Mouse (Mus musculus) lung, postnatal 0 days (tissue): ENCODE measurements around the gene Cap1. TPM values are rescaled to one million over a fixed set of nuclear protein-coding genes. Genes with fewer than 3 reads are reported as not detected.
A peak's percentile ranks its signal among the peaks of the same experiment; 100 is the strongest.

Source experiments
- ATAC-seq: fragments of 200-750 bp; cut with Nextera tagmentation; 2 replicates; pipeline ENCODE4 v1.8.0; 2017; ENCODE audit warnings: moderate library complexity
- DNase-seq: peaks from one replicate; pipeline ENCODE4 v3.0.0-alpha.2; 2016; ENCODE audit warnings: low spot score
- H3K27ac ChIP-seq: fragments of 300-500 bp; sonication (generic); 2 replicates; pipeline ENCODE4 v1.5.1; 2014; ENCODE audit warnings: antibody characterized with exemption, mild to moderate bottlenecking, low read length, mixed read lengths
- H3K27me3 ChIP-seq: fragments of 300-500 bp; sonication (generic); replicated peaks from 2 replicates; pipeline ENCODE4 v1.6.1; 2014; ENCODE audit warnings: low read length, mixed read lengths; ENCODE audit not compliant: insufficient read depth
- H3K36me3 ChIP-seq: fragments of 300-500 bp; sonication (generic); 2 replicates; pipeline ENCODE4 v1.6.1; 2014; ENCODE audit warnings: low read length, mixed read lengths; ENCODE audit not compliant: insufficient read depth
- H3K4me1 ChIP-seq: fragments of 300-500 bp; sonication (generic); 2 replicates; pipeline ENCODE4 v1.6.1; 2014; ENCODE audit warnings: antibody characterized with exemption, low read depth, low read length, mixed read lengths; ENCODE audit not compliant: insufficient read depth
- H3K4me2 ChIP-seq: fragments of 300-500 bp; sonication (generic); replicated peaks from 2 replicates; pipeline ENCODE4 v1.6.1; 2014; ENCODE audit warnings: low read depth, mild to moderate bottlenecking, low read length, moderate library complexity, mixed read lengths
- H3K4me3 ChIP-seq: fragments of 300-500 bp; sonication (generic); 2 replicates; pipeline ENCODE4 v1.5.1; 2014; ENCODE audit warnings: low read depth, low read length
- H3K9ac ChIP-seq: fragments of 300-500 bp; sonication (generic); replicated peaks from 2 replicates; pipeline ENCODE4 v1.6.1; 2014; ENCODE audit warnings: low read depth, mild to moderate bottlenecking
- H3K9me3 ChIP-seq: fragments of 300-500 bp; sonication (generic); 2 replicates; pipeline ENCODE4 v1.6.1; 2016; ENCODE audit warnings: low read length, mixed read lengths
- CTCF ChIP-seq: IDR thresholded peaks from 2 replicates; pipeline ENCODE4 v1.5.1; 2016; ENCODE audit warnings: antibody characterized with exemption, mild to moderate bottlenecking
- EP300 ChIP-seq: IDR thresholded peaks from 2 replicates; pipeline ENCODE4 v1.6.1; 2016; ENCODE audit warnings: antibody characterized with exemption, mild to moderate bottlenecking, control low read depth
- WGBS: fragments of 180-500 bp; shearing (Covaris S2); extraction: QIAGEN DNeasy Blood & Tissue Kit; methylation state at CpG from one replicate; pipeline ENCODE4 v1.1.7; 2014; 5-methylcytosine and 5-hydroxymethylcytosine counted together
- polyA plus RNA-seq: library from polyadenylated mRNA; unstranded; fragments of >200 nt; fragmentation: Nextera tagmentation; extraction: Ambion mirVana; gene quantifications from 2 replicates; pipeline ENCODE4 v1.2.1, GENCODE M21; 2015

The Cap1 gene
- polyA plus RNA-seq, 1 experiment from 2014 or later, result 66.8 TPM

GRCm38 (mm10) chr4:122923392-122924344 lies 37.8 kb upstream of the Cap1 start:
- H3K4me2 ChIP-seq, result no peak overlapping the region
- H3K4me3 ChIP-seq, result no peak overlapping the region
- WGBS, result 67% methylated on average over 15 of the region's 15 CpGs
- no peaks in the 10 kb centered on the region for H3K27me3 ChIP-seq
- no peaks in the 10 kb centered on the region for H3K36me3 ChIP-seq
- no peak for TF ChIP-seq CTCF
- ATAC-seq (no peak), DNase-seq (peak; percentile 10)
- no peak overlapping the region for H3K27ac ChIP-seq
- no peak overlapping the region for H3K9ac ChIP-seq
- H3K4me1 ChIP-seq, result no peaks in the 10 kb centered on the region
- no peaks in the 10 kb centered on the region for H3K9me3 ChIP-seq

GRCm38 (mm10) chr4:122922841-122923240 lies 37.0 kb upstream of the Cap1 start:
- H3K4me1 ChIP-seq, result no peaks in the 10 kb centered on the region
- no peak overlapping the region for H3K4me2 ChIP-seq
- H3K9ac ChIP-seq, result no peak overlapping the region
- no peak overlapping the region for H3K4me3 ChIP-seq
- WGBS, result 14% methylated on average over 1 of the region's 1 CpGs
- DNase-seq (no peak), ATAC-seq (no peak)
- no peak overlapping the region for H3K27ac ChIP-seq
- no peaks in the 10 kb centered on the region for H3K9me3 ChIP-seq
- H3K27me3 ChIP-seq, result no peaks in the 10 kb centered on the region
- TF ChIP-seq CTCF (no peak), EP300 (no peak)
- H3K36me3 ChIP-seq, result no peaks in the 10 kb centered on the region

GRCm38 (mm10) chr4:122915985-122916384 lies 30.1 kb upstream of the Cap1 start:
- WGBS, result 83% methylated on average over 4 of the region's 4 CpGs
- Histone ChIP-seq H3K9me3 (no peaks in the 10 kb centered on the region), H3K9ac (no peak overlapping the region), H3K4me3 (no peak overlapping the region), H3K36me3 (no peaks in the 10 kb centered on the region), H3K4me1 (no peaks in the 10 kb centered on the region), H3K4me2 (no peak overlapping the region), H3K27me3 (no peaks in the 10 kb centered on the region), H3K27ac (no peak overlapping the region)
- no peak for DNase-seq
- no peak for ATAC-seq
- TF ChIP-seq CTCF, result no peak
- TF ChIP-seq EP300, result no peak

DNA sequence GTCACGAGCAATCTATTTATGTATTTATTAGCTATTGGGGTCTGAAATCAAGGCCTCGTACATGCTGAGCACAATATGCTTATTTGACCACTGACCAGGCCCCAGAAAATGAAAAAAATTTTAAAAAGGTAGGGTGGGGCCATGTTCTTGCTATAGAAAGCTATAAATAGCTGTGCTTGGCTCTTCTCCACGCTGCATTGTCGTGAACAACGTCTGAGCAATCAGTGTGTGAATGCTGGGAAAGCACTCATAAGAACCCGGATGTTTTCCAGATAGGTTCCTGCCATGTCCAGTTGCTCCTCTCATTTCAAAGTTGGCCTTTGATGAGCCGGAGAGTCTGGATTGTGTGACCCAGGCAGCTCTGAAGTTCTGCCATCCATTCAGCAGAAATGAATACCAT lies 28.3 kb upstream of the Cap1 start:
- H3K9me3 ChIP-seq, result no peaks in the 10 kb centered on the region
- H3K4me1 ChIP-seq, result no peaks in the 10 kb centered on the region
- H3K4me3 ChIP-seq, result no peak overlapping the region
- no peaks in the 10 kb centered on the region for H3K36me3 ChIP-seq
- DNase-seq (no peak), ATAC-seq (no peak)
- H3K9ac ChIP-seq, result no peak overlapping the region
- 54% methylated on average over 7 of the region's 7 CpGs for whole genome bisulfite sequencing
- no peak overlapping the region for H3K4me2 ChIP-seq
- no peak for TF ChIP-seq EP300
- TF ChIP-seq CTCF, result no peak
- H3K27ac ChIP-seq, result no peak overlapping the region
- no peaks in the 10 kb centered on the region for H3K27me3 ChIP-seq

DNA sequence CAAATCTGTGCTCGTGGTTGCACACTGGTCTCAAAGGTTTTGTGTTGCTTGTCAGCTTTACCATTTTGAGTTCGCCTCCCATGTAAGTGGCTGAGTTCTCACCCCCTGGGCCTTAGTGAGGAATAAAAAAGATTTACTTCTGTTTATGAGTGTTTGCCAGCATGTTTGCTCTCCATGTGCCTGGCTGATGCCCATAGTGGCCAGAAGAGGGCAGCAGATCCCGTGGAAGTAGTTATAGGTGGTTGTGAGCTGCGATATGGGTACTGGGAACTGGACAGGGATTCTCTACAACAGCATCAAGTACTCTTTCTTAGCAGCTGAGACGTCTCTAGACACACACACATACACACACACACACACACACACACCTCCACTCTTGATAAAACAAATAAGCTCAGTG lies 26.8 kb upstream of the Cap1 start:
- no peak for DNase-seq
- Histone ChIP-seq H3K4me1 (no peaks in the 10 kb centered on the region), H3K27ac (no peak overlapping the region), H3K4me2 (no peak overlapping the region), H3K27me3 (no peaks in the 10 kb centered on the region), H3K9me3 (no peaks in the 10 kb centered on the region), H3K9ac (no peak overlapping the region), H3K4me3 (no peak overlapping the region), H3K36me3 (no peaks in the 10 kb centered on the region)
- TF ChIP-seq EP300 (no peak), CTCF (peak; percentile 51)
- ATAC-seq, result no peak
- WGBS, result 66% methylated on average over 5 of the region's 5 CpGs

- 42% methylated on average over 6 of the region's 6 CpGs for WGBS
- H3K27ac ChIP-seq, result no peak overlapping the region
- ATAC-seq, result no peak
Measured at GRCm38 (mm10) chr4:122910577-122910976, 24.7 kb upstream of the Cap1 start.

More at GRCm38 (mm10) chr4:122910577-122910976, 24.7 kb upstream of the Cap1 start:
- no peak overlapping the region for H3K4me3 ChIP-seq
- H3K4me2 ChIP-seq, result no peak overlapping the region
- DNase-seq, result no peak
- H3K36me3 ChIP-seq, result no peaks in the 10 kb centered on the region
- no peak overlapping the region for H3K9ac ChIP-seq
- TF ChIP-seq CTCF, result peak; percentile 67
- TF ChIP-seq EP300, result no peak
- H3K4me1 ChIP-seq, result no peaks in the 10 kb centered on the region
- H3K9me3 ChIP-seq, result no peaks in the 10 kb centered on the region
- H3K27me3 ChIP-seq, result no peaks in the 10 kb centered on the region
